Mouse (Mus musculus): ENCODE measurements around the gene Gm49378.

Gm49378 gene

DNA sequence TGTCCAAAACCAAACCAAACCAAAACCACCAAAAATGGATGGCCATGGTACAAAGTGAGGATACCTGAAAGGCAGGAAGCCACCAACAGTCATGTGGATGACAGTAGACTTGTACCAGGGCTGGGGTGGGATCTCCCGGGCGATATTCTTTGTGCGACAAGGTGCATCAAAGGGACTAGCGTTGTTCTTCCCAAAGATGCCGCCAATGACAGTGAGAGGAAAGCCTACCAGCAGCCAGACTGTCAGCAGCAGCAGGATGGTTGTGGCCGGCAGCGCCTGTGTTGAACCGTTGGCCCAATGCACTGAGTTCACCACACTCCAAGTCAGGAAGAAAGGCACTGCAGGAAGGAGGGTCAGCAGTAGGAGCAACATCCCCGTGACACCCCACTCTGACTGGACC, at the start of gene Gm49378:
Gene Gm49378 (minus strand): TSS at position 101 of the 400 bp plus-strand sequence.
- no peak for DNase-seq (ENCODE audit: extremely low spot score, low read depth, low spot score)

DNA sequence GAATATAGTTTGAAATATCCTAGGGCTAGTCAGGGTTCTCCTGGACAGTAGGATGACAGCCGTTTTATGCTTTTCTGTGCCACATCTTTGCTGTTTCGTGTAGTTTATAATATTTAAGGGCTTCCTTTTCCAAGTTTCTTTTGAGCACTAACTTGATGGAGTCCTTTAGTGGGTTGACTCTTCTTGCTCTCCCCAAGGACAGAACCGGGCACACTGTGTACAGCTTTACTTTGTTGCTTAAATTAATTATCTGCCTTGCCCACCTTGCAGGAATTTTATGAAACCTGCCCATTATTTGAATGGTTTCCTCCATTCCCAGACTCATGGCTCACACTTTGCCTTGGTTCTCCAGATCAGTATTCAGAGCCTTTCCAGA, 44.4 kb upstream of the Gm49378 start:
- DNase-seq (ENCODE audit: extremely low spot score, low read depth, low spot score), result no peak

DNA sequence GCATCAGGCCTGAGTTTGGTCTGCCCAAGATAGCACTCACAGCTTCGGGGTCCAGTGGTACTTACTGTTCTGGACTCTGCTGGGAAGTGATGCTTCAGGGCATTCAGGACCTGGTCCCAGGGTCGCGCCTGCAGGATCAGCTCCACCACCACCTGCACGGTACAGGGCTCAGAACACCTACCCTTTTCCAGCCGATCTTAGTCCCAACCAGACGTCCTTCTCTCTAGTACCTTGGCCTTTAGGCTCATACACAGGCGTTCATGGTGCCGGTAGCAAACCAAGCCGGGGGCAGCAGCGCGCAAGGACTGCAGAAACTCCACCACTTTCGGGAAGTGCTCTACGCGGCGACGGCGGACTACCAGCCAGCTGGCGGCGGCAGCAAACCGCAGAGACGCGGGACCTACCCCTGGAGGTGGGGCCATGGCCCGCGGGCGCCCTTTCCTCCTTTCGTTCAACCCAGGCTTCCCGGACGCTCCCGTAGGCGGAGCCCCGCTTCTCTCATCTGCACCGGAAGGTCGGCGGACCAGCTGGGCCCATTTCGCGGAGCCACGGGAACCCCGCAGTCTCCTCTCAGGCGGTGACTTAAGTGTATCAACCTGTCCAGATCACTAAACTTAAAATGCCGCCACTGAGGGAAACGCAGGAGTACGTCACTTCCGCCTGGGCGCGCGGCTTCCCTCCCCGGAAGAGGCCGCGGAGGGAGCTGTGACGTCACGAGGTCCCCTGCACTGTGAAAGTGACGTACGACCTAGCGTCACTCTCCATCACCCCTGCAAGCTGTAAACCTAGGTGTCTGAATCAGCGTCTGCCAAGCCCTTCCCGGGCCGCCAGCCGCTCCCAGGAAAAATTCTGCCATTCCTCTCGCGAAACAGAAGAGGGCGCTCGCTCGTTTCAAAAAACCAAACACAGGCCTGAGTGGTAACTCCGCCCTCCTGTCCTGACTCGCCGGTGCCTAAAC, 43.7 kb upstream of the Gm49378 start, which contains the start of gene Tinf2:
Gene Tinf2 (minus strand): TSS at position 661 of the 958 bp plus-strand sequence.
- DNase-seq (ENCODE audit: extremely low spot score, low read depth, low spot score), result peak; percentile 94

DNA sequence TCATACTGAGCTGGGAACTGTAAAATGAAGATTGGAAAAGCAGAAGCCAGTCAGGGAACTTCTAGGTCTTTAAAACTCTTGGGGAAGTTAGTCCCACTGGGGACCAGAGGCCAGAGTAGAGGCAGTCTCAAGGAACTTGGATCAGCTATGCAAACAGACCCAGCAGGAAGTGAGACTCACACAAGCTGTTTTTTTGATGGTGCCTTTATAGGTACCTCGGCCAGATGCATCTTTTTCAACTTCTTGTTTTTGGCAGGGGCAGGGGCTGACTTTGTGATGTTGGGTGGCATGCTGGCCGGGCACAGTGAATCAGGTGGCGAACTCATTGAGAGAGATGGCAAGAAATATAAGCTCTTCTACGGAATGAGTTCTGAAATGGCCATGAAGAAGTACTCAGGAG, 39.9 kb upstream of the Gm49378 start:
- DNase-seq (ENCODE audit: extremely low spot score, low read depth, low spot score), result no peak

DNA sequence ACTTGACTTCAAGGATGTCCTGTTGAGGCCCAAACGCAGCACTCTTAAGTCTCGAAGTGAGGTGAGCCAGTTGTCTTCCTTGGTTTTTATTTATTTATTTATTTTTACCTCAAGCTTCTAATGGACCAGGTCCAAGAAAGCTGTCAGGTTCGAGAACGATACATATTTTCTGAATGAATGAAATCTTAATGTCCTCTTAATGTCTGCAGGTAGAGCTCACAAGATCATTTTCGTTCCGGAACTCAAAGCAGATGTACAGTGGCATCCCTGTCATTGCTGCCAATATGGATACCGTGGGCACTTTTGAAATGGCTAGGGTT, 35.0 kb upstream of the Gm49378 start:
- no peak for DNase-seq (ENCODE audit: extremely low spot score, low read depth, low spot score)

DNA sequence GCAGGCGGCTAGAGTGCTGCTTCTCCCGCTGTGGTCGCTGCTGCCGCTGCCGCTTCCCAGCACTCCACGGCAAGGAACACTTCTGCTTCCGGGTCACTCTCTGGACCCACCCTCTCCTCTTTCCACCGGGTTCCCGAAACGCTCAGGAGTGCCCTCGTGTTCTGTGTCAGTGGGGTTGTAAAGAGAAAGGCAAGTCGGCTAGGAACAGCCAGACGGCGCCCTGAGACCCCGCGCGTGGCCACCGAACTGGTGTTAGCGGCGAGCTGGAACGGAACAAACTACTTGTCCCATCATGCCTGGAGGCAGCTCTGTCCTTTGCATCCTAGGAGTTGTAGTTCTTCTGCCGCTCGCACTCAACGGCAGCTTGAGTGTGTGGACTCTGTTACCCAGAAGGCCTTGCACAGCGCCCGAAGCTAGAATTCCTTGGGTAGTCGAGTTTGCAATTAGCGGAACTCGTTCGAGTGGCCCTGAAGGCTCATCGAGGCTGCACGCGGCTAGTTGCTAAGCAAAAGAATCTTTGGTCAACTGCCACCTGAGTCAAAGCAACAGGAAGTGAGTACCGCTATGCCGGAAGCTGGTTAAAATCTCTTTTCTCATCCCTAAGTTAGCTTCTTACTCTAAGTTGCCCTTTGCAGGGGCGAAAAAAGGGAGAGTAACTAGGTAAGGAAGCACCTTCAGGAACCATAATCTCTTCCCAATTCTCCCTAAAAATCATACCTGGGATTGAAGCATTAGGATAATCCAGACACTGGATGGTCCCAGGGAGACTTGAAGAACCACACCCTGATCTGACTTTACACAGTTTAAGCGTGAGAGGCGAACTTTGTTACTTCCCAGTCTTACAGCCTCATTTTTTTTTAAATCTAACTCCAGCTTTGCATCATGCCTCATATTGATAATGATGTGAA, 34.4 kb upstream of the Gm49378 start, which contains the start of the genes Gmpr2 and Nedd8:
Gene Gmpr2 (plus strand): TSS at position 109 of the 908 bp plus-strand sequence.
Gene Nedd8 (minus strand): TSS at position 292 of the 908 bp plus-strand sequence.
- peak; percentile 91 for DNase-seq (ENCODE audit: extremely low spot score, low read depth, low spot score)

DNA sequence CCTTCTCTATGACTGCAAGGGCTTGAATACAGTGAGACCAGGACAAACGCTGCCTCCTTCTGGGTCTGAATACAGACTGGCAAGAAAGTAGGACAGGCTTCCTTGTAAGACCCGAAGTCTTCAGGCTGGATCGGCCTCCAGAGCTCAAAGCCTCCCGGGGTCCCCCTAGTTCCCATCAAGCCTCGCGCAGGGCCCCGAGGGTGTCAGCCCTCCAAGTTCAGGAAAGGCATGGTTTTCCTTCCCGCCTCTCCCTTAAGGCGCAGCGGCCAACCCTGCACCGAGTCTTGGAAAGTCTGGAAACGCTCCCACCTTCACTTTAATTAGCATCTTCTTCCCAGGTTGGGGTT, 33.8 kb upstream of the Gm49378 start:
- DNase-seq (ENCODE audit: extremely low spot score, low read depth, low spot score), result no peak

DNA sequence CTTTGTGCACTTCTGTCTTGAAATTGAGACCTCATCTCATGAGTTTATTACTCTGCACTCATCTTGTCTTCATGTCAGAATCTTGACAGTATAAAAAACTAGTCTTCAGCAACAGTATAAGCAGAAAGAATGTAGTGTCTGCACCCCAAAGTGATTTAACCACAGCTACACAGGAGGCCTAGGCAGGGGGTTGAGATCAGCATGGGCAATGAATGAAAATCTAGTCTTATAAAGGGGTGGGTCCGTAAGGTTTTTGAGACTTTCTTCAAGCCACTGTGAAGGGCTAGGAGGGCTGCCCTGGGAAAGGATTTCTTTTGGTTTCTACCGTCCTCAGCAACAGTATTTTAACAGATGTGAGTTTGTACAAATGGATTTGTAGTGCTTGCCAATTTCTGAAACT, 22.9 kb upstream of the Gm49378 start:
- DNase-seq (ENCODE audit: extremely low spot score, low read depth, low spot score), result no peak

DNA sequence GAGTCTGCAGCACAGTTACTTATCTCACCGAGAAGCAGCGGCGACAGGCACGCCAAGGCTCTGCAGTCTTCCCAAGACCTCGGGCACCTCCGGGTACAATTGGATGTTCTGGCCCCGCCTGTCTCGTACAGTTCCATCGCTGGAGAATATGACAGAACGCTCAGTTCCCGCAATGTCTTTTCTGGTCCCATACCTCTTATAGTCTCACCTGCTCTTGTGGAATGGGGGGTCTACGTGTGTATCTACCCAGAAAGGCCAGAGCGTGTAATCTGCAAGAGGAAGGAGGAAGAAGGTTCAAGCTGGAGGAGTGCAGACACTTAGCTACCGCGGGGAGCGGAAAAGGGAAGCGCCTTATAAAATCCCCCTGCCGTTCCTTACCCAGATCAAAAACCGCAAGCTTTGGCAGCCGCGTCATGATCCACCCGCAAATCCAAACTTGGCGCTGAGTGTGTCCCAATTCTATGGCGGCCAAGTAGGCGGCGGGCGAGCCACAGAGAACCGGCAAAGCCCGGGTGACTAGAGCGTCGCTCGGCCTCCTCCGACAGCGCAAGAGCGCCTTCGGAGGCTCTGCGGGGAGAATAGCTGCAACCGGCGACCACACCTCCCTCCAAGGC, 22.4 kb upstream of the Gm49378 start, which contains the start of gene Mdp1:
Gene Mdp1 (minus strand): TSS at position 549 of the 614 bp plus-strand sequence.
- DNase-seq (ENCODE audit: extremely low spot score, low read depth, low spot score), result no peak

DNA sequence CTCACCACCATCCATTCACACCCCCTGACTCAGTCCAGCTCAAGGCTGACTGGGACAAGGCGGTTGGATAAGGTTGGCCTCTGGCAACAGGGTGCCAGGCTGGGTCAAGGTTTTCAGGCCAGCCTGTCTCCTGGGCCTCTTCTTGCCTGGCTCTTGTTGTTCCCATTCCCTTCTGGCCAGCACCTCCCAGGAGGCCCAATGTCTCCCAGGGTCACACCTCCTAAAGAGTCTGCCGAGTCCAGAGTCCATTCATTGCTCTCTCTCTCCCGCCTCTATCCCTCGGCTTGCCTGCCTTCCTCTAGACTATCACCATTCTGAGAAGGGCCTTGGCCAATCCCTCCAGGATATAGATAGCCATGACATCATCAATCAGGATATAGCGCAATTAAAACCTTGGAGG, 20.3 kb upstream of the Gm49378 start:
- no peak for DNase-seq (ENCODE audit: extremely low spot score, low read depth, low spot score)

DNA sequence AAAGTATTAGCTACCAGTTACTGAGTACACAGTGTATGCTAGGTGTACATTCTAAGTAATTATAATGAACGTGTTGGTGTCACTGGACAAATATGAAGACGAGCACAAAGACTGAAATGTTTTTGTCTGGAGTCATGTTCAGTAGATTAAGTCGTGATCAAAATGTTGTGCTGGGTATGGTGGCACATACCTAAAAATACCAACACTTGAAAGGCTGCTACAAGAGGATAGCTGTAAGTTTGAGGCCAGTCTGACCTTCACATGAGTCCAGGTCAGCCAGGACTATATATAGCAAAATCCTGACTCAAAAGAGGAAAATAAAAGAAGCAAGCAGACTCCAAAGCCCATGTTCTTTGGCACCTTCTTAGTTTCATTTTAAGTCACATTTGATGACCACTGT, 19.2 kb upstream of the Gm49378 start:
- DNase-seq (ENCODE audit: extremely low spot score, low read depth, low spot score), result no peak

DNA sequence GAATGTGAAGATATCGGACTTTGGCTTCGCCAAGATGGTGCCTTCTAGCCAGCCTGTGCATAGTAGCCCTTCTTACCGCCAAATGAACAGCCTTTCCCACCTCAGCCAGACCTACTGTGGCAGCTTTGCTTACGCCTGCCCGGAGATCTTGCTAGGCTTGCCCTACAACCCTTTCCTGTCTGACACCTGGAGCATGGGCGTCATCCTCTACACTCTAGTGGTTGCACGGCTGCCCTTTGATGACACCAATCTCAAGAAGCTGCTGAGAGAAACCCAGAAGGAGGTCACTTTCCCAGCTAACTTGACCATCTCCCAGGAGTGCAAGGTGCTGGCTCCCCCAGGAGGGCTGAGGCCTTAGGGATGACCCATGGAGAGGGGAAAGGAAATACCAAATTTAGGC, 13.8 kb upstream of the Gm49378 start:
- no peak for DNase-seq (ENCODE audit: extremely low spot score, low read depth, low spot score)

DNA sequence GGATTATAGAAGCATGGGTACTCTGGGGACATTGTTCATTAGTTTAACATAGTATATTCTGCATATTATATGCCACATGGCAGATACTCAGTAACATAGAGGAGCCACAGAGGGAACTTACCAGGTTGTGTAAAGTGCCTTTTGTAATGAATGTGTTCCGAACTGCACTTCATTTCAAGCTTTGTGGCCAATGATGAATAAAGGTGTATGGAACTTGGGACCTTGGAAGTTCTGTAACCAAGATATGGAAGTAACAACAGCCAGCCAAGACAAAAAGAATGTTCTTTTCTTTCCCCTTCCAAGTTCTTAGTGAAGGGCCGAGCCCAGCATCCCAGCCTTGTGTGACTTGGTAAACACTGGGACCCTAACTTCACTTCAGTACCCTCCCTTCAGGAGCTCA, 12.2 kb upstream of the Gm49378 start, which contains the start of gene Tssk4:
Gene Tssk4 (plus strand): TSS at position 301 of the 400 bp plus-strand sequence.
- DNase-seq (ENCODE audit: extremely low spot score, low read depth, low spot score), result no peak

DNA sequence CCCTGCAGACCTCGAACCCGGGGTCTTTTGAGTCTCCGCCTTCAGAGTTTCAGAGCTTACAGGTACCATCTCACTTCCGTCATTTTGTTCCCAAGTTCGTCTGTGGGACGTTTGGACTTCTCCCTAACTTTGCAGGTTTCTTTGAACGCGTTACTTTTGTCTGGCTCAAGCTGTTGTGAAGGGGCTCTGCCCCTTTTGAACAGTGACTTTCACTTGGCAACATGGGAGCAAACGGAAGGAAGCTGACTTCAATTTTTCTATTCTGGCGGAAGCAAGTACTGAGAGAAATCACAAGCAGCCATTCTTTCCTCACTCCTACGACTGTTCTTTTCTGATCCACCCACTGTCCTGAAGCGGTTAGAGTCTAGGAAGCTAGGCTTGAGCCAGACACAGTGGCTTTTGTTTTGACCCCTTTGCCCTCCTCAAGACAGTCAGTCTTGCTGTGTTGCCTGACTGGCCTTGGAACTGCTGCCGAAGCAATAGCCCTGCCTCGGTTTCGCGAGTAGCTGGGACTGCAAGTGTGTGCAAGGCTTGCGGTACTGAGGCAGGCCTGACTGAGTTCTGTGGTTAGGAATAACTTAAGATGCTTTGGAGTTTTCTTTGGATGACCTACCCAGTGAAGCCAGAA, 6.7 kb upstream of the Gm49378 start:
- no peak for DNase-seq (ENCODE audit: extremely low spot score, low read depth, low spot score)

DNA sequence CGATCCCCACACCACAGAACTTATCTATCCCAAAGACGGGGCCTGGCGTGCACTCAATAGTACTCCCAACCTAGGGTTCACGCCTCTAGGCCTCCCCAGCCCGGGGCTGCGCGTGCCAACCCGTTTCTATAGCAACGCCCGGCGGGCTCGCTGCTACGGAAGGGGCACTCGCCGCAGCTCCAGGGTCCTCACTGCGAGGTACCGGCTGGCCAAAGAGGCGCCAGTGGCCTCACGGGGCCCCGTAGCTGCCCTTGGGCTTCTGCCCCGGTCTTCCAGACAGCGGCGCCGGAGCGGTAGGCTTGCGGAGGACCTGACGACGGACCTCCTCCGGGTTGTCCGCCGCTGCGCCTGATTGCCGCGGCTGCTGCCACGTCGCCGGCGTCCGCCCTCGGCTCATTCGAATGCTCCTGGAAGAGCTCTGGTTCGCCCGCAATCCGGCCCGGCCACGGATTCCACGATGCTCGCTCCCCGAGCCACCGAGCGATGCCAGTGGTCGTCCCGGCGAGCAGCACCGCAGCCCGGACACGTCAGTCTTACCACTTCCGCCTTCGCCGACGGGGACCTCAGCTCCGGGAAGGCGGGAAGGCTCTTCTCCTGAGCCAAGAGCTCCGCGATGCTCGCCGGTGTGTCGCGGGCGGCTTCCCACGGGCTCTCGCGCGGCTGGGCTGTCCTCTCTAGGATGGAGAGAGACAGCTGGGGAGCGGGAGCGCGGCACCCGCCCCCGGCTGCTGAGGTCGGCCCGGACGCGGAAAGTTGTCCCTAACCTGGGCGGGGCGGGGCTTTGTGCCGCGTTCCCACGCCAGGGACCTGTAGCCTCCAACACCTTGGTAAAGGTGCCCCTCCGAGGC, 5.6 kb upstream of the Gm49378 start, which contains the start of gene Tm9sf1:
Gene Tm9sf1 (minus strand): TSS at position 747 of the 848 bp plus-strand sequence.
- no peak for DNase-seq (ENCODE audit: extremely low spot score, low read depth, low spot score)

DNA sequence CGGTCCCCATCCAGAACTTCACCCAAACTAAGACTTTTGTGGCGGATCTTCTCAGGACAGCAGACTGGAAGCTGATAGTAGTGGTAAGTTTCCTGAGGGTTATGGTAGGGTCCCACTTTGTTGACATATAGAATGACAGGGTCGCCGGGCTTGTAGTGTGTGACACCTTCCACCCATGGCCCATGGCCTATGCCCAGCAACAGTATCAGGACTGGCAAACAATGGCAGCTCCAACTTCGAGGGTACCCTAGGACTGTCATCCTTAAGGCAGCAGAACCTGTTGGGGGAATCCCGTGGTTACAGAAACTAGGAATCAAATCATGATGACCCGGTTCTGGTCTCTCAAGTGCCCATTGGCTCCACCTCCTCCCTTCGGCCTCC, 5.0 kb upstream of the Gm49378 start:
- DNase-seq (ENCODE audit: extremely low spot score, low read depth, low spot score), result no peak

DNA sequence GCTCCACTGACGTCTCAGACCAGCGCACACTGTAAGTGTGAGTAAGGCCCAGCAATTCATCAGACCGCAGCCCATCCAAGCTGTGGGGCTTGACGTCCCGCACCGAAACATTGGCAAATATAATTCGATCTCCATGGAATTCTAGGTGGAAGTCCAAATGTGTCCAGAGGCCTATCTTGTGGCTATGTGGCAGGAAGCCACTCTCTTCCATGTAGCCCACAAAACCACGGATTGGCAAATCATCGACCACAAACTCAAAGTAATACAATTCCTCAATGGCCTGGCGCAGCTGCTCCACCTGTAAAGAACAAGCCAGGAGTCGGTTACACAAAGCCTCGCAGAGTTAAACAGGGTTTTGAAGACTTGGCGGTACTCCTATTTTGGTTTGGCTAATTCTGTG, 3.6 kb upstream of the Gm49378 start:
- no peak for DNase-seq (ENCODE audit: extremely low spot score, low read depth, low spot score)

DNA sequence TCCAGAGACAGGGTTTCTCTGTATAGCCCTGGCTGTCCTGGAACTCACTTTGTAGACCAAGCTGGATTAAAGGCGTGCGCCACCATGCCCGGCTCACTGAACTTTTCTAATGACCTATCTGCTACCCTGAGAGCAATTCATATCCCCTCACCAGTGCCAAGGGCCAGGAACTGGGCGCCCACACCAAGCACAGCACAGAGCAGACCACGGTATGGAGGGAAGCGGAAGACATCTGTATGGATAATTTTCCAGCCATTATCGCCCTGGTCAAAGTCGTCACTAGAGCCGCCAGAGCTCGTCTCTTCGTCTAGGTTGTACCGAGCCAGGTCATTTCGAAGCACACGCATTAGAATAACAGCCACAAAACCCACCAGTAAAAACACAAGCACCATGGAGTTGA, 3.1 kb upstream of the Gm49378 start:
- no peak for DNase-seq (ENCODE audit: extremely low spot score, low read depth, low spot score)

DNA sequence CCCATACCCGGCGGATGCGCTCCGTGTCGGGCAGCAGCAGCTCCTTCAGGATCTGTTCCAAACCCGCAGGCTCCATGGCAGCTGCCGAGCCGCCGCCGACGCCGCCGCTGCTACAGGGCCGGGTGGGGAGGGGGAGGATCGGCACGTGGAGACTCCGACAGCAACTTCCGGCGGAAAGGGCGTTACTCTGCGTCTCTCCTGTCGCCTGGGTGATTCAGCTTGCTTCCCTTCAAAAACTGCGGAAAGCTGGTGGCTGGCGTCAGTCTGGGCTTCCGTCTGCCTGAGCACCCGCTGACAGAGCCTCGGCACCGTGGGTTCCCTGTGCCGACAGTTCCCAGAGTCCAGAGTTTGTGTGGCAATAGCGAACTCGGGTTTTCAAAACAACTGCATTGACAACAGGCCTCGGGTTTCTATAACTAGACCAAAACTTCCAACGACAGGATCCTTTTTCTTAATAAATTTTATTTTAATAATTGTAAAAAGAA, 2.1 kb downstream of the Gm49378 start, which contains the start of gene Ipo4:
Gene Ipo4 (minus strand): TSS at position 435 of the 485 bp plus-strand sequence.
- DNase-seq (ENCODE audit: extremely low spot score, low read depth, low spot score), result peak; percentile 57

All from hindlimb bud, embryonic 11.5 days (tissue).